Mouse (Mus musculus): ENCODE data around the gene Bag6.

DNA sequence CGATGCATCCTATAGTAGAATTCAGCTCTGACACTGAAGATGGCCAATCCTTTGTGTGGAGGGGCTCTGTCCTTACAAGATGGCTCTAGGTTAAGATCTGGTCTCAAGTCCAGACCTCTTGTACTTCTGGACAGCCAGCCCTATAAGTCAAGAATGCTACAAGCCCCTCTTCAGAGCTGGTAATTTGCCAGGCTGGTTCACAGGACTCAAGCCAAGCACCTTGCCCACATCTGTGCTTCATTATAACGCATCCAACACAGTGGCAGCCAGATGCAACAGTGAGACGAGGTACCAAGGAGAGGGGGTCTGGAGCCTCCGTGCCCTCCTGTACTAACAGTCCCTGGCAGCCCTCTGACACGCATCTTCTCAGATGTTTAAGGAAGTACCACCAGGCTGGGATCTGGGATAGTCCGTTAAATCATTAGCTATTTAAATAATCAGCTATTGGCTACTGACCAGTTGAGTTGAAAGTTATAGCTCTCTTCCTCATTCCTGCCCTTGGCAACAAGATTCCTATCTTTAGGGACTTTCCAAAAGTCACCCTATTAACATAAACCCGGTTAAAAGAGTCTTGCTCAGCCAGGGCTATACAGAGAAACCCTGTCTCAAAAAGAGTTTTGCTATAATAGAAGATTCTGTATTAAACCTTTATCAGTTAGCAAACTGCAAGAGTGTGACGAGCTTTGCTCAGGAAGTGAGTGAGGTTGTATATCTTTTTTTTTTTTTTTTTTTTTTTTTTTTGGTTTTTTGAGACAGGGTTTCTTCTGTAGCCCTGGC, 39.4 kb downstream of the Bag6 start:
- no peak for TF ChIP-seq CTCF (conservative IDR thresholded peaks at IDR 0.05 in 1 of 2, IDR thresholded peaks at IDR 0.05 in 1 of 2; ENCODE audit: low read depth in 2 of 2, low read length in 2 of 2)
- no peak for TF ChIP-seq POLR2A (IDR thresholded peaks at IDR 0.05; ENCODE audit: low read depth, low read length)
- TF ChIP-seq ZMIZ1 (IDR thresholded peaks at IDR 0.05; ENCODE audit: low read depth, low read length) = no peak
- TF ChIP-seq POLR2AphosphoS2 (IDR thresholded peaks at IDR 0.05; ENCODE audit: low read depth, low read length) = no peak
- TF ChIP-seq MAFK (IDR thresholded peaks at IDR 0.05; ENCODE audit: insufficient replicate concordance, low read length) = no peak
- TF ChIP-seq ZC3H11A (IDR thresholded peaks at IDR 0.05; ENCODE audit: low read depth, low read length) = no peak
- peak; percentile 53; the same call in 1 of the 2 replicates for TF ChIP-seq EP300 (IDR thresholded peaks at IDR 0.05; ENCODE audit: low read length)
- TF ChIP-seq MYC (IDR thresholded peaks at IDR 0.05; ENCODE audit: low read depth, low read length) = 0 out of 2 replicates have a peak, but pooled peaks have one; percentile 27
- no peak for TF ChIP-seq CHD2 (IDR thresholded peaks at IDR 0.05; ENCODE audit: low read length)
